Mouse (Mus musculus) thymus, adult 2 months (tissue): ENCODE data around the gene Lsm2.
A peak's percentile ranks its signal among the peaks of the same experiment; 100 is the strongest.

ENCODE experiments used
- CTCF ChIP-seq: fragments of 200-500 bp; IDR thresholded peaks from 2 replicates; pipeline ENCODE4 v1.5.1; 2012; ENCODE audit warnings: mild to moderate bottlenecking, control low read depth, low read length, moderate library complexity, borderline replicate concordance; ENCODE audit not compliant: control insufficient read depth, poor library complexity, insufficient read depth; ENCODE audit errors: extremely low read depth
- POLR2A ChIP-seq: fragments of 200-500 bp; IDR thresholded peaks from 2 replicates; pipeline ENCODE4 v1.6.1; 2012; ENCODE audit warnings: mild to moderate bottlenecking, low read length, control low read depth, moderate library complexity; ENCODE audit not compliant: control insufficient read depth, poor library complexity, insufficient read depth; ENCODE audit errors: extremely low read depth

- TF ChIP-seq POLR2A (peak; percentile 79), CTCF (no peak)
Measured at GRCm38 (mm10) chr17:34952378-34953040, 29.2 kb upstream of the Lsm2 start.
